Mouse (Mus musculus) G1E (cell line): ENCODE results near the gene Arcn1.

ENCODE experiments used
- CTCF ChIP-seq: IDR thresholded peaks from 2 replicates; pipeline ENCODE4 v1.5.1; 2012; ENCODE audit warnings: low read depth, low read length, inconsistent platforms, mixed read lengths
- GATA1 ChIP-seq: IDR thresholded peaks from 2 replicates; pipeline ENCODE4 v1.6.1; 2012; ENCODE audit warnings: borderline replicate concordance, low read length, inconsistent platforms, mixed read lengths

DNA sequence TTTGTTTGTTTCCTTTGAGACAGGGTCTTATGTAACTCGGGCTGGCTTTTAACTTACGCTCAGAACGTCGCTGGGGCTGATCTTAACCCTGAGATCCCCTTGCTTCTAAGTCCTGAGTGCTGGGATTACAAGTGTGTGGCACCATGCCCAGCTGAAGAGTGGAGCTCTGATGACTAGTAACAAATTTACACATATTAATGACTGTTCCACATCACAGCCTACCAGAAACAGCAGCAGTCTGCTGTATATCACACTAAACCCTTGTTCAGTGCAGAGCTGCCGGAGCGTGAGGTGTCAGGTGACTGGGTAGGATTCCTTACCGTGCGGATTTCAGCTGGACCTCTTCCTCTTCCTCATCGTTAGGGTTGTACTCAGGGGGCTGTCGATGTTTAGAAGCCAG lies 42.7 kb upstream of the Arcn1 start:
- TF ChIP-seq CTCF (no peak), GATA1 (no peak)
